Mouse (Mus musculus) midbrain, embryonic 11.5 days (tissue): ENCODE measurements around the gene Tsga8. TPM values are rescaled to one million over a fixed set of nuclear protein-coding genes. Genes with fewer than 3 reads are reported as not detected.

Source experiments
- ATAC-seq: fragments of 200-750 bp; cut with Nextera tagmentation; 2 replicates; pipeline ENCODE4 v1.8.0; 2017; ENCODE audit warnings: moderate TSS enrichment, moderate library complexity; ENCODE audit not compliant: low FRiP score
- DNase-seq: peaks from one replicate; pipeline ENCODE4 v3.0.0; 2015; ENCODE audit warnings: low spot score; ENCODE audit errors: missing footprints
- H3K27ac ChIP-seq: fragments of 300-500 bp; sonication (generic); 2 replicates; pipeline ENCODE4 v1.5.1; 2014; ENCODE audit warnings: low read depth, low read length
- H3K27me3 ChIP-seq: fragments of 300-500 bp; sonication (generic); 2 replicates; pipeline ENCODE4 v1.6.1; 2014; ENCODE audit warnings: mild to moderate bottlenecking, low read length, moderate library complexity, mixed read lengths; ENCODE audit not compliant: control insufficient read depth, insufficient read depth
- H3K36me3 ChIP-seq: fragments of 300-500 bp; sonication (generic); 2 replicates; pipeline ENCODE4 v1.6.1; 2014; ENCODE audit warnings: mild to moderate bottlenecking, low read length, moderate library complexity, mixed read lengths; ENCODE audit not compliant: control insufficient read depth, insufficient read depth
- H3K4me1 ChIP-seq: fragments of 300-500 bp; sonication (generic); 2 replicates; pipeline ENCODE4 v1.6.1; 2014; ENCODE audit warnings: low read length; ENCODE audit not compliant: control insufficient read depth, insufficient read depth
- H3K4me2 ChIP-seq: fragments of 300-500 bp; sonication (generic); 2 replicates; pipeline ENCODE4 v1.6.1; 2014; ENCODE audit warnings: mild to moderate bottlenecking, moderate library complexity
- H3K4me3 ChIP-seq: fragments of 300-500 bp; sonication (generic); 2 replicates; pipeline ENCODE4 v1.5.1; 2014; ENCODE audit warnings: low read depth, low read length
- H3K9ac ChIP-seq: fragments of 300-500 bp; sonication (generic); 2 replicates; pipeline ENCODE4 v1.6.1; 2014; ENCODE audit warnings: low read length
- H3K9me3 ChIP-seq: fragments of 300-500 bp; sonication (generic); 2 replicates; pipeline ENCODE4 v1.6.1; 2016; ENCODE audit warnings: low read length; ENCODE audit not compliant: control insufficient read depth
- WGBS: fragments of 180-500 bp; shearing (Covaris S2); extraction: QIAGEN DNeasy Blood & Tissue Kit; methylation state at CpG from one replicate; pipeline ENCODE4 v1.1.7; 2014; 5-methylcytosine and 5-hydroxymethylcytosine counted together
- polyA plus RNA-seq: library from polyadenylated mRNA; unstranded; fragments of >200 nt; fragmentation: Nextera tagmentation; extraction: Ambion mirVana; gene quantifications from 2 replicates; pipeline ENCODE4 v1.2.1, GENCODE M21; 2014

Gene Tsga8
- not detected in 2 replicates for polyA plus RNA-seq

DNA sequence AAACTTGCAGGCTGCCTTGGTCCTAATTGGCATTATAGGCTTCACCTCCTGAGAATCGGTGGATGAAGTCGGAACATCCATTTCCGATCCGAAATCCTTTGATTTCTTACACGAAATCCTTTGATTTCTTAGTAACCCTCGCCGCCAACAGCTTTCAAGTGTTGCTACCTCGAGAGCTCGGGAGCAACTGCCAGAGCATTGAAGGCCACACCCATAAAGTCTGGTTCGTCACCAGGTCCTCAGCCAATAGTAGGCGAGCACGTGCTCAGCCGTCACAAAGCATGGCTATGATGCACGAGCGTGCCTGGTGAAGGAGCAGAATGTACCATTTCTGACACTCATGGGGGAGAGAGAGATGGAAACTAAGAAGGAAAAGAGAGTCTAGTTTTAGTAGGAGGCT lies at the start of gene Tsga8:
Gene Tsga8, minus strand, starts transcription at position 327 of the 400 bp plus-strand sequence.
- Histone ChIP-seq H3K9me3 (no peaks in the 10 kb centered on the region), H3K4me3 (no peak within 1 kb of the TSS), H3K9ac (no peak within 1 kb of the TSS), H3K4me1 (no peaks in the 10 kb centered on the region), H3K27me3 (no peaks in the 10 kb centered on the region), H3K36me3 (no peaks in the 10 kb centered on the region), H3K4me2 (no peak within 1 kb of the TSS), H3K27ac (no peak within 1 kb of the TSS)
- 92% methylated on average over 15 of the region's 15 CpGs for WGBS
- DNase-seq = no peak
- ATAC-seq = no peak
